Mouse (Mus musculus) heart, adult 2 months (tissue): ENCODE data around the gene Zbtb34.

Experiments
- CTCF ChIP-seq: fragments of 200-600 bp; IDR thresholded peaks from 2 replicates; pipeline ENCODE4 v1.8.1; 2022; ENCODE audit warnings: antibody characterized with exemption, mild to moderate bottlenecking, moderate library complexity
- POLR2A ChIP-seq: fragments of 200-500 bp; IDR thresholded peaks from 2 replicates; pipeline ENCODE4 v1.6.1; 2011; ENCODE audit warnings: mild to moderate bottlenecking, low read depth, low read length, control low read depth; ENCODE audit not compliant: insufficient read depth

GRCm38 (mm10) chr2:33395053-33395452 is 36.1 kb downstream of the Zbtb34 start:
- TF ChIP-seq POLR2A (no peak), CTCF (no peak)
